Mouse (Mus musculus) kidney, embryonic 16.5 days (tissue): Measurements from ENCODE around the gene Ppp6r1. TPM values are rescaled to one million over a fixed set of nuclear protein-coding genes. Genes with fewer than 3 reads are reported as not detected.

Source experiments
- ATAC-seq: fragments of 200-750 bp; cut with Nextera tagmentation; 2 replicates; pipeline ENCODE4 v1.8.0; 2017; ENCODE audit warnings: moderate TSS enrichment; ENCODE audit not compliant: low FRiP score, low TSS enrichment
- H3K27ac ChIP-seq: fragments of 300-500 bp; sonication (generic); 2 replicates; pipeline ENCODE4 v1.5.1; 2014; ENCODE audit warnings: low read length
- H3K27me3 ChIP-seq: fragments of 300-500 bp; sonication (generic); 2 replicates; pipeline ENCODE4 v1.6.1; 2014; ENCODE audit warnings: low read length, control low read depth, mixed read lengths; ENCODE audit not compliant: insufficient read depth
- H3K36me3 ChIP-seq: fragments of 300-500 bp; sonication (generic); 2 replicates; pipeline ENCODE4 v1.6.1; 2014; ENCODE audit warnings: low read length, control low read depth, mixed read lengths; ENCODE audit not compliant: insufficient read depth
- H3K4me1 ChIP-seq: fragments of 300-500 bp; sonication (generic); 2 replicates; pipeline ENCODE4 v1.6.1; 2014; ENCODE audit warnings: low read length, control low read depth, mixed read lengths; ENCODE audit not compliant: insufficient read depth
- H3K4me2 ChIP-seq: fragments of 300-500 bp; sonication (generic); replicated peaks from 2 replicates; pipeline ENCODE4 v1.6.1; 2014; ENCODE audit warnings: low read depth, low read length
- H3K4me3 ChIP-seq: fragments of 300-500 bp; sonication (generic); 2 replicates; pipeline ENCODE4 v1.5.1; 2014; ENCODE audit warnings: mild to moderate bottlenecking, low read length
- H3K9ac ChIP-seq: fragments of 300-500 bp; sonication (generic); replicated peaks from 2 replicates; pipeline ENCODE4 v1.6.1; 2014; ENCODE audit warnings: low read length
- H3K9me3 ChIP-seq: fragments of 300-500 bp; sonication (generic); 2 replicates; pipeline ENCODE4 v1.6.1; 2016; ENCODE audit warnings: low read length, control low read depth
- WGBS: fragments of 180-500 bp; shearing (Covaris S2); extraction: QIAGEN DNeasy Blood & Tissue Kit; methylation state at CpG from one replicate; pipeline ENCODE4 v1.1.7; 2014; 5-methylcytosine and 5-hydroxymethylcytosine counted together
- polyA plus RNA-seq: library from polyadenylated mRNA; unstranded; fragments of >200 nt; fragmentation: Nextera tagmentation; extraction: Ambion mirVana; gene quantifications from 2 replicates; pipeline ENCODE4 v1.2.1, GENCODE M21; 2015

Gene Ppp6r1
- polyA plus RNA-seq = 3.2 and 5.2 TPM in 2 replicates

GRCm38 (mm10) chr7:4658912-4659551 is at the start of gene Ppp6r1:
Ppp6r1 (minus strand) TSS chr7:4659019.
- Histone ChIP-seq H3K4me1 (peaks cover 45% of the 10 kb centered on the region), H3K27me3 (no peaks in the 10 kb centered on the region), H3K36me3 (peaks cover 13% of the 10 kb centered on the region; the same call in 1 of the 2 replicates), H3K9ac (peak within 1 kb of the TSS; percentile 91), H3K4me3 (peak within 1 kb of the TSS; percentile 89), H3K9me3 (no peaks in the 10 kb centered on the region), H3K27ac (peak within 1 kb of the TSS; percentile 94), H3K4me2 (peak within 1 kb of the TSS; percentile 92)
- peak; percentile 98 for ATAC-seq
- under 1% methylated on average over 54 of the region's 54 CpGs for WGBS

- WGBS = 46% methylated on average over 18 of the region's 18 CpGs
- Histone ChIP-seq H3K4me3 (no peak overlapping the region), H3K36me3 (peaks cover 27% of the 10 kb centered on the region), H3K4me2 (no peak overlapping the region), H3K27ac (no peak overlapping the region), H3K9me3 (no peaks in the 10 kb centered on the region), H3K9ac (no peak overlapping the region), H3K27me3 (no peaks in the 10 kb centered on the region), H3K4me1 (no peaks in the 10 kb centered on the region)
- no peak for ATAC-seq
Observed at GRCm38 (mm10) chr7:4705098-4705497, 46.3 kb upstream of the Ppp6r1 start.

- H3K4me2 ChIP-seq = no peak overlapping the region
- H3K9ac ChIP-seq = no peak overlapping the region
- peaks cover 26% of the 10 kb centered on the region for H3K36me3 ChIP-seq
- H3K4me1 ChIP-seq = no peaks in the 10 kb centered on the region
- no peaks in the 10 kb centered on the region for H3K9me3 ChIP-seq
- no peak for ATAC-seq
- no peak overlapping the region for H3K4me3 ChIP-seq
- no peaks in the 10 kb centered on the region for H3K27me3 ChIP-seq
- no peak overlapping the region for H3K27ac ChIP-seq
- 90% methylated on average over 7 of the region's 7 CpGs for WGBS
Observed at GRCm38 (mm10) chr7:4703195-4703594, 44.4 kb upstream of the Ppp6r1 start.

GRCm38 (mm10) chr7:4702334-4702733 is 43.5 kb upstream of the Ppp6r1 start:
- WGBS = 34% methylated on average over 8 of the region's 8 CpGs
- no peak for ATAC-seq
- Histone ChIP-seq H3K4me1 (no peaks in the 10 kb centered on the region), H3K27ac (no peak overlapping the region), H3K36me3 (peaks cover 21% of the 10 kb centered on the region), H3K9ac (no peak overlapping the region), H3K27me3 (no peaks in the 10 kb centered on the region), H3K4me2 (no peak overlapping the region), H3K4me3 (no peak overlapping the region), H3K9me3 (no peaks in the 10 kb centered on the region)

- Histone ChIP-seq H3K36me3 (peaks cover 20% of the 10 kb centered on the region), H3K27me3 (no peaks in the 10 kb centered on the region), H3K27ac (no peak overlapping the region), H3K4me1 (peaks cover 9% of the 10 kb centered on the region), H3K9ac (no peak overlapping the region), H3K9me3 (no peaks in the 10 kb centered on the region), H3K4me2 (no peak overlapping the region), H3K4me3 (no peak overlapping the region)
- no peak for ATAC-seq
- WGBS = 89% methylated on average over 6 of the region's 6 CpGs
Observed at GRCm38 (mm10) chr7:4693004-4693403, 34.2 kb upstream of the Ppp6r1 start.

GRCm38 (mm10) chr7:4690951-4691653 is 32.3 kb upstream of the Ppp6r1 start:
- Histone ChIP-seq H3K4me2 (peak overlapping the region; percentile 98), H3K27me3 (no peaks in the 10 kb centered on the region), H3K4me1 (peaks cover 9% of the 10 kb centered on the region), H3K9ac (peak overlapping the region; percentile 100), H3K27ac (peak overlapping the region; percentile 85), H3K36me3 (peaks cover 16% of the 10 kb centered on the region), H3K4me3 (peak overlapping the region; percentile 77), H3K9me3 (no peaks in the 10 kb centered on the region)
- ATAC-seq = peak; percentile 67
- 6% methylated on average over 31 of the region's 35 CpGs for WGBS

- peak within 1 kb of the TSS; percentile 100 for H3K9ac ChIP-seq
- H3K9me3 ChIP-seq = no peaks in the 10 kb centered on the region
- peak; percentile 77 for ATAC-seq
- H3K4me3 ChIP-seq = peak within 1 kb of the TSS; percentile 77
- H3K4me1 ChIP-seq = peaks cover 9% of the 10 kb centered on the region
- H3K4me2 ChIP-seq = peak within 1 kb of the TSS; percentile 98
- H3K36me3 ChIP-seq = peaks cover 13% of the 10 kb centered on the region
- peak within 1 kb of the TSS; percentile 85 for H3K27ac ChIP-seq
- H3K27me3 ChIP-seq = no peaks in the 10 kb centered on the region
- WGBS = 0% methylated on average over 2 of the region's 18 CpGs
Observed at GRCm38 (mm10) chr7:4690387-4690786, 31.6 kb upstream of the Ppp6r1 start, which contains the start of gene Brsk1. Brsk1 (plus strand) TSS chr7:4690604.

GRCm38 (mm10) chr7:4684632-4685417 is 26.0 kb upstream of the Ppp6r1 start, which contains the start of gene Hspbp1:
Hspbp1 (minus strand) TSS chr7:4685068.
- Histone ChIP-seq H3K27me3 (no peaks in the 10 kb centered on the region), H3K36me3 (peaks cover 11% of the 10 kb centered on the region), H3K9ac (peak within 1 kb of the TSS; percentile 77), H3K4me2 (peak within 1 kb of the TSS; percentile 98), H3K4me1 (peaks cover 9% of the 10 kb centered on the region), H3K4me3 (peak within 1 kb of the TSS; percentile 88), H3K27ac (peak within 1 kb of the TSS; percentile 63), H3K9me3 (no peaks in the 10 kb centered on the region)
- peak; percentile 99 for ATAC-seq
- WGBS = under 1% methylated on average over 32 of the region's 32 CpGs

- H3K4me2 ChIP-seq = peak overlapping the region; percentile 98
- peaks cover 11% of the 10 kb centered on the region for H3K36me3 ChIP-seq
Observed at GRCm38 (mm10) chr7:4684203-4684602, 25.4 kb upstream of the Ppp6r1 start.

More at GRCm38 (mm10) chr7:4684203-4684602, 25.4 kb upstream of the Ppp6r1 start:
- Histone ChIP-seq H3K9me3 (no peaks in the 10 kb centered on the region), H3K4me3 (peak overlapping the region; percentile 88), H3K4me1 (peaks cover 9% of the 10 kb centered on the region), H3K9ac (peak overlapping the region; percentile 77), H3K27me3 (no peaks in the 10 kb centered on the region), H3K27ac (peak overlapping the region; percentile 63; the same call in 1 of the 2 replicates)
- WGBS = 2% methylated on average over 13 of the region's 13 CpGs
- ATAC-seq = peak; percentile 4; the same call in 1 of the 2 replicates
